Mouse (Mus musculus) embryo, embryonic 10.5 days (tissue): ENCODE results near the gene Lamtor4.

Experiments
- DNase-seq: peaks from one replicate; pipeline ENCODE4 v3.0.0-alpha.2; 2015; ENCODE audit warnings: low spot score

Gene Lamtor4

GRCm38 (mm10) chr5:138299613-138300012 lies 44.3 kb downstream of the Lamtor4 start:
- DNase-seq: no peak
